Mouse (Mus musculus) spleen, postnatal 36 days (tissue): Measurements from ENCODE around the gene Cyth3.
A peak's percentile ranks its signal among the peaks of the same experiment; 100 is the strongest.

Source experiments
- DNase-seq, 2 experiments: peaks; one replicate each; pipeline ENCODE4 v3.0.0; 2022; ENCODE audit warnings: low spot score in 2 of 2, mixed read lengths in 1 of 2

Gene Cyth3

GRCm38 (mm10) chr5:143621893-143622622 is at the start of gene Cyth3:
Gene Cyth3 (plus strand): TSS chr5:143622447.
- DNase-seq: peak; percentile 91 to 93

DNA sequence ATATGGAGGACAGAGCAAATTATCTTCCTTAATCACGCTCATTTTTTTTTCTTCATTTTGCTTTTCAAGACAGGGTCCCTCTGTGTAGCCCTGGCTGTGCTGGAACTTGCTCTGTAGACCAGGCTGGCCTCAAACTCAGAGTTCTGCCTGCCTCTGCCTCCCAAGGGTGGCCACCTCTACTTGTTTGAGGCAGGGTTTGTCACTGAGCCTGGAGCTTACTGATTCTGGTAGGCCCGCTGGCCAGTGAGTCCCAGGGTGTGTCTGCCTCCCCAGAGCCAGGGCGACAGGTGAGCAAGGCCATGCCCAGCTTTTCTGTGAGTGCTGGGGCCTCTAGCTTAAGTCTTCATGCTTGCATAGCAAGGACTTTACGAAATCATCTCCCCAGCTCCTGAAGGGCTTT is 49.2 kb upstream of the Cyth3 start:
- no peak for DNase-seq

DNA sequence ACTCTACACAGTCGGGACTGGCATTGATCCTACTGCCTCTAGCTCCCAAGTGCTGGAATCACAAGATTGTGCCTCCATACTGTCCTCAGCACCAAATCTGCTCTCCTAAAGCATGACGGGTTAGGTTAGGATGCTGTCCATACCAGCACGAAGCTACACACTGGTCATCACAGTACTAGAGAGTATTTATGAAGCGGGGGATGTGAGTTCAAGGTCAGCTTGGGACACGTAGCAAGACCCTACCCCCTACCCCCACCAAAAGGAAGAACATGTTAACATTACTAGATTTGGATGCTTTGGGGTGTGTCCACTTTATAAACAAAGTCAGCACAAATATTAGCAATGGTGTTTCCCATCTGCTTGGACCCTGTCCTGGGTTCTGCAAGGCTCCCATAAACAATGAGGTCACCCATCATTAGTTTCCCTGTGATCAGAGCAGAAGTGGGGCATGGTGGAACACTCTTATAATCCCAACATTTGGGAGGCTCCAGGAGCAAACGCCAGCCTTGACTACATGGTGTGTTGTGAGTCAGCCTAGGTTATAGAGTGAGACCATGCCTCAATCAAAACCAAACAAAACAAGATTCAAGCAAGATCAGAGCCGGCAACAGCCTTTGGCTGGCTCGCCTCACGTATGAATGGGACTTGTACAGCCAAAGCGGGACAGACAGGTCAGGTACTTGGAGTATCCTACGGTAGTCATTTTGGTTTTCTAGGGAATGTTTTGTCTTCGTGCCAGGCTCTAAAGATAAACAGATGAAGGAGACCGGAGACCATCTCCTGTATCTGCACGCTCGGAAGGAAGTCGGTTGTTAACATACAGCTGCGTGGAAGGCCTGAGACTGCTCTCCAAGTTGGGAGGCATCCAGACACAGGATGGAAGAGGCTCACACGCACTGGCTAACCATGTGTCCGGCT is 47.7 kb upstream of the Cyth3 start:
- no peak for DNase-seq

- DNase-seq: peak in 1 of 2 experiments; percentile 33
Measured at GRCm38 (mm10) chr5:143579537-143580203, 42.6 kb upstream of the Cyth3 start.

- DNase-seq: no peak
Measured at GRCm38 (mm10) chr5:143580982-143581381, 41.3 kb upstream of the Cyth3 start.

DNA sequence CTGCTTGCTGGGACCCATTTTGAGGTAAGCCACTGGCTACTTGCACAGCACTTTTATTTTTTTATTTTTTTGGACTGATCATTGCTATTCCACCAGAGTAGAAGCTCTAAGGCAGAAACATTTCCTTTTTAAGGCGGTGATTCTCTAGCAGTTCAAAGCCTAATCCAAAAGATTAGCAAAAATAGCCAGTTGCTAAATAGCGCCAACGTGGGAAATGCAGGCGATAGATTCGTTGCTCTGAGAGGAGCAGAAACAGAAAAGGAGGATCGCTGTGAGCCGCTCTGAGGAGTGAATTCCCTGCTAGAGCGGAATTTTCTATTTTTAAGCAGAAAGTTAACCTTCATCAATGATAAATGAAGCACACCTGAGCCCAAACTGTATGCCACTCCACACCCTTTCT is 40.4 kb upstream of the Cyth3 start:
- DNase-seq: no peak

GRCm38 (mm10) chr5:143583081-143583480 is 39.2 kb upstream of the Cyth3 start:
- no peak for DNase-seq

DNA sequence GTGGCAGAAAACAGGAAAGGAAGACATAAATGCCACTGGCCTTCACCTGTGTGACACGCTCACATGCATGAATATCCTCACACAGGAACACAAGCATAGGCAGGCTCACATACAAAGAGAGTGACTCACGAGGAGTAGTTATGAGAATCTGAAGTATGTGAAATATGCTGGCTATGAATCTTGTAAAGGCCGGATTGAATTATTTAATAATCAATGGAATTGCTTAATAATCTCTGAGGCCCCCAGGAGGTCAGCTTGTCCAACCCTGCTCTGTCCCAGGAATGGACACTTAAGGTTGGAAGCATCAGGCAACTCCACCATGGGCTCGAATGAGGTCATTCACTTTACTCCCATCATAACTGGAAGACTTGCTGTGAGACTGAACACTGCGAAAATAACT is 37.3 kb upstream of the Cyth3 start:
- no peak for DNase-seq

- DNase-seq: no peak
Measured at GRCm38 (mm10) chr5:143586386-143586785, 35.9 kb upstream of the Cyth3 start.

GRCm38 (mm10) chr5:143589108-143589507 is 33.1 kb upstream of the Cyth3 start:
- DNase-seq: no peak

- DNase-seq: no peak
Measured at GRCm38 (mm10) chr5:143592926-143593325, 29.3 kb upstream of the Cyth3 start.

GRCm38 (mm10) chr5:143593563-143594146 is 28.6 kb upstream of the Cyth3 start:
- DNase-seq: no peak

- DNase-seq: no peak
Measured at GRCm38 (mm10) chr5:143594291-143595065, 27.8 kb upstream of the Cyth3 start.

DNA sequence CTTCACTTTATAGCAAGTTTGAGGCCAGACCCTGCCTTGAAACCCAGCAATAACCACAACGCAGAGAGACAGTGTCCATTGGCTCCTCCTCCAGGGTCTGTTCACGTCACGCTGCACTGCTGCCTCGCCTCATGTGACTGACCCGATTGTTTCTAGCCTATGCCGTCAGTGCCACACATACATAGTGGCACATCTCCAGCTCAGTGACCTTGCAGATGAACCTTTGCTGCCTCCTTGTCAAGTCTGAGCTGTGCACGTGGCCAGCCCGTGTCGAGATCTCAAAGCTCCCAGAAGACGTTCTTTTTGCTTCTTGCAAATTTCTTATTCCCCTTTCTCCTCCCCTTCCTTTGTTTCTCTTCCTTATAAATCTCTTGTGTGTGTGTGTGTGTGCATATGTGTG is 20.2 kb upstream of the Cyth3 start:
- DNase-seq: no peak

DNA sequence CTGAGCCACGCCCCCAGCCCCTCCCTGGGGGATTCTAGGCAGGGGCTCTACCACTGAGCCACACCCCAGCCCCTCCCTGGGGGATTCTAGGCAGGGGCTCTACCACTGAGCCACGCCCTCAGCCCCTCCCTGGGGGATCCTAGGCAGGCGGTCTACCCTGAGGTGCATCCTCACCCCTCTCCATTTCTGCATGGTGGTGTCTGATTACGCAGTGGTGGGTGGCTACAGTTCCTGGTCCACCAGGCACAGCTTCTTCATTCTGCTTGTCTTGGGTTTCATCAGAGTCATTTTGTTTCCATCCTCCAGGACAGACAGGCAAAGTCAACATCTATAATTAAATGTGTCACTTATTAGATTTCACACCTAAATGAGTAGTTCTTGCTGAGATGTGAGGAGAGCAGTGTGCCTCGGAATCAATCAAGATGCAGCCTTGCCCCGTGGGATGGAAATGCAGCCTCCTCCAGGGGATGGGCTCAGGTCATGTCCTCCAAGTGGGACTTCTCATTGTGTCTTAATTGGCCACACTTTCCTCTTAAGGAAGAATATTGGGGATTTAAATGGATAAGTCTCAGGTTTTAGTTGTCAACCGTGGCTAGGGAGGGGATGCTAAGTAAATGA is 18.0 kb upstream of the Cyth3 start:
- DNase-seq: no peak

DNA sequence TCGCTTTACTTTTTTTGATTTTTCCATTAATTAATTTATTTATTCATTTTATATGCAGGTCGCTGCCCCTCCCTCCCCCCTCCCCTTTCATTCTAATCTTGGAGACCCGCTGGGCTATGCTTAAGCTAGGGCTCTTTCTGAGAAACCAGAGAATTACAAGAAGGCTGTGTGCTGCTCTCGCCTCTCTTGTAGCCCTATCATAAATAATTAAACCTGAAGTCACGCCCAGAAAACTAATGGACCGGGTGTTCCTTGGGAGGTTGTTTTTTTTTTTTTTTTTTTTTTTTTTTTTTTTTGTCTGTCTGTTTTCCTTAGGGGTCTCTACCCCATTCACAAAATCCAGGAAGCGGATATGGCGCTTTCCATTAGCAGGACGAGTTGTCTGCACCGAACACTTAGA is 15.5 kb upstream of the Cyth3 start:
- no peak for DNase-seq

DNA sequence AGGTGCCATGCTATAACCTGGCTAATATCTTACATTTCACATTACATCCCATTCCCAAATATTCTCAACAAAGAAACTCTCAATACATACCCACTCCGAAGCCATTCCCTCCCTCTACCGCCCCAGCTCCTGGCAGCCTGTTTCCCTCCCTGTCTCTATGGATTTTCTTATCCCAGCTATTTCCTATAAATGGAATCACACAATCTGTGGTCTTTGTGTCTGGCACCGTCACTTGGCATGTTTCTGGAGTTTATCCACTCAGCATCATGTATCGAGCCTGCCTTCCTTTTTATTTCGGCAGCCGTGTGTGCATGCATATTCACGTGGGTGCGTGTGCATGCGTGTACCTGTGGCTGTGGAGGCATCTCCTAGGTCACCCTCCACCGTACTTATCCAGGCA is 14.1 kb upstream of the Cyth3 start:
- no peak for DNase-seq

GRCm38 (mm10) chr5:143611954-143612353 is 10.3 kb upstream of the Cyth3 start:
- DNase-seq: no peak

DNA sequence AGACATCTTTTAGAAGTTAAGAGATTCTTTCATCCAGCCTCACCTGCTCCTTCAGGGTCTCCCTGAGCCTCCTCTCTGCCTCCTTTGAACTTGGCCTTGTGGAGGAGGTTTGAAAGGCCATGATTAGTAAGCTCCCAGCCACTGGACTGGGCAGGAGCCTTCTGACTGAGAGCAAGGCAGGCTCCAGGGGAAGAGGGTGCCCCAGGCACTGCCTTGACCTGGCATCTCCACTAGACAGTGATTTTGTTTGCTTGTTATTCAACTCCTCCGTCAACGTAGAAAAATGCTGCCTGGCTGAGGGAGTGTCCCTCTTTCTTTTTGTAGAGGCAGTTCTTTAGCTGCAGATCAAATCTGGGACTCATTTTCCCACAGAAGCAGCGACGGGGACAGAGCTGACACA is 9.0 kb upstream of the Cyth3 start:
- no peak for DNase-seq

GRCm38 (mm10) chr5:143614519-143614918 is 7.7 kb upstream of the Cyth3 start:
- no peak for DNase-seq

DNA sequence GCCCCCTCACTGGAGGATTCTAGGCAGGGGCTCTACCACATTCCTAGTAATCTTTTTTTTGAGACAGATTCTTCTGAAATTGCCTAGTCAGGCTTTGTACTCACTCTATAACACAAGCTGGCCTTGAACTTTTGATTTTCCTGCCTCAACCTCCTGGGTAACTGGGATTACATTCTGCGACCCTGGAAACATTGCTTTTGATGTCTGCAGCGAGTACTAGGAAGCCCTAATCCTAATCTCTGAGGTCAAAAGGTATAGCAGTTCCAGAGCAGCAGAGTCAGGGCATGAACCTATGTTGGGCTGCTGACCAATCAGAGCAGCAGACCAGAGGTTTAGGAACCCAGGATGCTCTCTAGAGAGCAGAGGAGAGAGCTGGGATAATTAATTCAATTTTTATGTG is 6.9 kb upstream of the Cyth3 start:
- DNase-seq: no peak
